Mouse (Mus musculus): ENCODE measurements around the gene Olfr1417.

DNA sequence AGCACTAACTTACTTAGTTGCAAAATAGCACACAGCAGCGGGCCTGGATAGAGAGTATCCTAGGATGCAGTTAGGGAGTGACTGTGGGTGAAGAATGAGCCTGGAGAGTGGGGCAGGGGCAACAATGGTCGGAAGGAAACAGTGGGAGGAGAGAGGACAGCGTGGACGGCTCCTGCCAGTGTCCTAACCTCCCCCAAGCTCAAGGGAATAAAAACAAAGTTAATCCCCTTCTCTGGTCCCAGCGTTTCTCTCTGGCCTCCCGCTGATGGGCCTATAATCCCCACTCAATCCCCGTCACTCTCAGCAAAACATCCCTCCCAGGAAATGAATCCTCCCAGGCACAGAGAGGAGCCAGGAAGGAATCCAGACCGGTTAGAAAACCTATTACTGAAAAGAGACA lies 25.4 kb downstream of the Olfr1417 start:
- TF ChIP-seq TAL1 (IDR thresholded peaks at IDR 0.05; ENCODE audit: low read length), result no peak
- TF ChIP-seq GATA1 (IDR thresholded peaks at IDR 0.05; ENCODE audit: low read length), result no peak
